Mouse (Mus musculus): ENCODE data around the gene Med27.

Gene Med27

GRCm38 (mm10) chr2:29346629-29347271 is at the start of gene Med27:
TSS of gene Med27 (plus strand) at chr2:29346819.
- peak; percentile 78 for DNase-seq (ENCODE audit: low spot score)

- no peak for DNase-seq (ENCODE audit: low spot score)
Observed at GRCm38 (mm10) chr2:29309966-29310365, 36.7 kb upstream of the Med27 start.

GRCm38 (mm10) chr2:29312058-29312457 is 34.6 kb upstream of the Med27 start:
- DNase-seq (ENCODE audit: low spot score) = no peak

DNA sequence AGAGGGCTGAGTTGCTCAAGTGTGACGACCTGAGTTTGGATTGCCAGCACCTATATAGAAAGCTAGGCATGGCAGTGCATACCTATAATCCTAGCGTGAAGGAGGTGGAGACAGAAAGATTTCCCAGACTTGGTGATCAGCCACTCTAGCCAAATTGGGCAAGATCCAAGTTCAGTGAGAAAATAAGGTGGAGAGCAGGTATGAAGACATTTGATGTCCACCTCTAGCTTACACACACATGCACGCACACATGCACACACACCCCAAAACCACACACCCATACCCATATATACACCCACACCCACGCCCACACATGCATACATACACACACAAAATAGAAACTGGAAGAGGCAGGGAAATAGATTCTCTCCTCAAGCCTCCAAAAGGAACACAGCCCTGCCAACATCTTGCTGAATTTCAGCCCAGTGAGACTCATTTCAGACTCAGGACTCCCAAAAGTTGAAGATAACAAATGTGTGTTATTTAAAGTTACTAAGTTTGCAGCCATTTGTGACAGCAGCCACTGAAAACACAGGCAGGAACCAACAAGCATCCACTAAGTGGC is 28.6 kb upstream of the Med27 start:
- DNase-seq (ENCODE audit: low spot score) = no peak

DNA sequence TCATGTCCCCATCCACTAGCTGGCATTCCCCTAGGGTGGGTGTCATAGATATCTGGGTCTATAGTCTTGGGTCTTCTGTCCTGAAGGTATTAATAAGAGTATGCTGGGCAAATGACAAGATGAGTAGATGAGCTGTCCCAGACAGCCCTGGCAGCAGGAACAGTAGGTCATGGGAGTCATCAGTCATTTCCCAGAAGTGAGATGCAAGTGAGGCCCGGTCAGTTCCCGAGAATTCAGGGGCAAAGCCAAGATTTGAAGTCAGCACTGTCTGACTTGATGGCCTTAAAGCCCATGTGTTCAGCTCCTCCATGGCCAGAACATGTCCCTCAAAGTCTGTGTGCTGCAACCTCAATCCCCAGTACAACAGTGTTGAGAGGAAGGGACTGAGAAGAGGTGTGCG is 28.0 kb upstream of the Med27 start:
- DNase-seq (ENCODE audit: low spot score) = no peak

GRCm38 (mm10) chr2:29320229-29320751 is 26.3 kb upstream of the Med27 start:
- DNase-seq (ENCODE audit: low spot score) = no peak

DNA sequence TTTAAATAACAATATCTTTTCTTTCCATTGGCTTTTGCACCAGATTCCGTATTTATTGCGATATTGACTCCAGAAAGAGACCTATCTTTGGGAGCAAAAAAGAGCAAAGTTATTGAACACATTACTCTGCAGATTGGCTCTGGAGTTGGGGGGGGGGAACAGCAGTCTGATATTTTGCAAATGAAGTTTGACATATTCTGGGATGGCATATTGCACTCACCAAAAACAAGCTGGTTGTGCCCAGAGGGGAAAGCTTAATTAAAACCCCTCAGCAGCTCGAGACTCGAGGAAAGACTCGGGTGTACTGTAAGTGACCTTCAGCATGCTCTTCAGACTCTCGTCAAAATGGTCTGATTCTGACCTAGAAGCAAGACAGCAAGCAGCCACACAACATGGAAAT is 25.8 kb upstream of the Med27 start:
- no peak for DNase-seq (ENCODE audit: low spot score)

DNA sequence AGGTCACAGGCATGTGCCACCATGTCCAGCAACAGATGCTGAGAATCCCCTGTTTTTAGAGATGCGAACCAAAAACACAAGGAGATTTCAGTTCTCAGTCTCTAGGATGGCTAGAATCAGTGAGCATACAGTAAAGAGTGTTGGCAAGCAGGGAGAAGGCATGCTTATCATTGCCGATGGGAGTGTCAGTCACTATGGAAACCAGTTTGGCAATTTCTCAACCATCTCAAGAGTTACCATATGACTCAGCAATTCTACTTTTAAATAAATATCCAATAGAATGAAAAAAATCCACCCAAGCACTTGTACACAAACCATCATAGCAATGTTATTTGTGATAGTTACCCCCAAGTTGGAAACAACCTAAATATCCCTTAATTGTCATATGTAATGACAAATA is 22.2 kb upstream of the Med27 start:
- DNase-seq (ENCODE audit: low spot score) = no peak

DNA sequence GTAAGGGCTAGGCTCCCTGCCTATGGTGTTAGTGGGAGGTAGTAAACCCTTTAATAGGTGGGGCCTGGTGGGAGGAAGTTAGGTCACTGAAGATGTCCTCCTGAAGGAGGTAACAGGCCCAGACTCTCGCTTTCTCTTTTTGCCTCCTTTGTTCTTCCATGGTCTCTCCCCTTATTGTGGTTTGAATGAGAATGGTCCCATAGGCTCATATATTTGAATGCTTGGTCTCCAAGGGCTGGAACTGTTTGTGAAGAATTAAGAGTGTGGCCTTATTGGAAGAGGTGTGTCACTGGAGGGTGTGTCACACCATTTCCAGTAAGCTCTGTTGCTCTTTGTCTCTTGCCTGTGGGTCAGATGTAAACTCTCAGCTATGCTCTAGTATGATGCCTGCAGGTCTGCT is 16.1 kb upstream of the Med27 start:
- DNase-seq (ENCODE audit: low spot score) = no peak

- DNase-seq (ENCODE audit: low spot score) = no peak
Observed at GRCm38 (mm10) chr2:29338396-29338795, 8.2 kb upstream of the Med27 start.

- DNase-seq (ENCODE audit: low spot score) = no peak
Observed at GRCm38 (mm10) chr2:29358696-29359375, 12.2 kb downstream of the Med27 start.

GRCm38 (mm10) chr2:29360956-29361355 is 14.3 kb downstream of the Med27 start:
- DNase-seq (ENCODE audit: low spot score) = no peak

DNA sequence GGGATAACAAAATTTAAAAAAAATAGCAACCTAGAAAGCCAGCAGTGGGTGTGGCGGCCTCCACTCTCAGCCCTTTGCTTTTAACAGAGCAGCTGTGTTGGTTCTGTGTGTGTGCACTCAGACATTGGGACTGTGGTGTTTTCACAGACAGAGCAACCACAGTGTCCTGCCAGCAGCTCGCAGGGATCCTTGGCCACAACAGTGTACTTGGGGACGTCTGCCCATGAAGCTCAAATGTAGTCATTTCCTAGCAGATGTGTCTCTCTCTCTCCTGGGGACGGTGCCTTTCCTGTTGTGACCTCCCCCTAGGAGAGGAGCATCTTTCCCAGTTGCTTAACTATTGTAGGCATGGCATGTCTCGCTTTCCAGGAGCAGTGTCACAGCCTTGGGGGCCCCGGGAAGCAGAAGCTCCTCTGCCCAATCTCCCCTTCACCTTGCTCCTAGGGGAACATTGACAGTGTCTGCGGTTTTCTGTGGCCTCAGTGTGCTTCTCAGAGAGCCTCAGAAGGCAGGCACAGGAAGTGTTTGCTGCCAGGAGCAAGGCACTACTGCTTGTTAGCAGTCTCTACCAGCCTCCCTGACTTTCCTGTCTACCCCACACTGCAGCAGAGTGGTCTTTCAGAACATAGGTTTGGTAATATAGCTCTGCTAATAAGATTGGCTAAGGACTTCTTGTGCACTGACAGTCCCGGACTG is 18.5 kb downstream of the Med27 start:
- no peak for DNase-seq (ENCODE audit: low spot score)

GRCm38 (mm10) chr2:29368730-29369129 is 22.1 kb downstream of the Med27 start:
- no peak for DNase-seq (ENCODE audit: low spot score)

- DNase-seq (ENCODE audit: low spot score) = no peak
Observed at GRCm38 (mm10) chr2:29372176-29372575, 25.6 kb downstream of the Med27 start.

DNA sequence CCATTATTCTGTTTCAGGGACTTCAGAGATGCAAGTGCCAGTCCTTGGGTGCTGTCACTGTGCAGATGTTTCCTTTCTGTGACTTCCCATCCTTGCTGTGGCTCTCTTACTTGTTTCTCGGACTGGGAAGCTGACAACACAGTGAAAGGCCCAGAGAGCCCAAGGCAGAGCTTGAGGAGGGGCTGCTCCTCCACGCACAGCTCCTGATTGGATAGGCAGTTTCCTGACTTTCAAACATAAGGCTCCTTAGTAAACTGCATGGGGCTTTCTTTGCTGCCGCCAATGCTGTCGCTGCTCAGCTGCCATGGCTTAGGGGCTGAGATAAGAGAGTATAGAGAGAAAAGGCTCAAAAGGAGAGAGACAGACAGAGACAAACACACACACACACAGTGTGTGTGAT is 35.1 kb downstream of the Med27 start:
- DNase-seq (ENCODE audit: low spot score) = no peak

DNA sequence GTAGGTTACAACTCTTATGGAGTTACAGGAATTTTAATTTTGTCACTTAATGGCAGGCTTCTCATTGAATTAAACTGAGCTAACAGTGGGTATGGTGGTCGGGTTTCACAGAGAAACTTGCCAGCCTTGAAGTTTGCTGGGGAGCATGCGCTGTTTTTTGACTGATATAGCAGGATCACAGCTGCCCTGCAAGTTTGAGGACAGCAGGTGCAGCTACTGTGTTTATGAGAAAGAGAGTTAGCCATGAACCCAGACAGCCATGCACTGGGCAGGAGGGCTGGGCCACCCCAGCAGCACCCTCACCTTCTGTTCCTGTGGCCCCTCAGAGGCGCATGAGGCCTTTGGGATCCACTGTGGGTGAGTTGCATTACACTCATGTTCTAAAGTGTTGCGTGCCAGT is 36.0 kb downstream of the Med27 start:
- DNase-seq (ENCODE audit: low spot score) = no peak

DNA sequence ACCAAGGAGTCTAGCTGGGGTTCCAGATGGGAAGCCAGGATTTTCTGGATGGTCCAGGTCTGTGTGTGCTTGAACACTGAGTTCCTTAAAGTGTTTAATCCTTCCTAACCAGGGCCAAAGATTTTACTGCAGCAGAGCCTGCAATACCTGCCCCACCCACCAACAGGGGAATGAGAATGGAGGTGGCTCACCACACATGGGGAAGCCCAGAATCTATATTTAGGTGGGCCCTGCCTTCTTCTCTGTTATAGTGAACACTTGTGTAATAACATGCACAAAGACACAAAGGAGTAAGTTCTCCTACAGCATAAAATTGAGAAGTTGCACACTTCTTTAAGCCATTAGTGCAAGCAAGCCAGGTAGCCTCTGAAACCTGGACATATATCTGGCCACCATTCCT is 36.5 kb downstream of the Med27 start:
- no peak for DNase-seq (ENCODE audit: low spot score)

DNA sequence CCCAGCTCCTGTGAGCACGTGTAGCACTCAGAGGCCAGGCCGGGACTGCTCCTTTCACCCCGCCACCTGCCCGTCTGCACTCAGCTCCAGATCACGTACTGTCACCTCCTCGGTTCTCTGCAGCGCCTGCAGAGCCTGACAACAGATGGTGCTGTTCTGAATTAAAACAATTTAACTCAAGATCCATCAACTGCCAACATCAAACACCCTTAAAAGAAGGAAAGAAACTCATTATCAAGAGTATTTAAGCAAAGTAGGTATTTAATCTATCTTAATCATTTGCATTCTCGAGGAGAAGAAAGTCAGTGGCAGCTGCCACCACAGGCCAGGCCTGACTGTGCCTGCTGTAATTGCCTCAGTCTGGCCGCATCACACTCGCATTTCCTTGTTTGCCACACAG is 38.8 kb downstream of the Med27 start:
- no peak for DNase-seq (ENCODE audit: low spot score)

DNA sequence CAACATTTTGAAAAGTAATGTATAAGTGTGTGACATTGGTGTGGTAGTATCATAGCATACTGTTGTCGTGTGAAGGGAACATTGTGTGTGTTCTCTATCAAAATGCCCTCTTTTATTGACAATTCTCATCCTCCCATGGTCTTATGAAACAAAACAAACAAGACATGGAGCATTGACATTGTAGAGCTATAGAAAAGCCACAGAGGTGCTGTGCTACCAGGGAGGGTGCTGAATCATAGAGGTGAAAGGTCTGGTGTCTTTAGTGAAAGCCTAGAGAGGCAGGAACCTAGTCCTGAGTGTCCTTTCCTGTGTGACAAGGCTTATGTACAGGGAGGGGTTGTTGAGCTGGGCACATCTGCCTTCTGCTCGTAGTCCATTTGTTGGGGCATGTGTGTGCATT is 40.6 kb downstream of the Med27 start:
- DNase-seq (ENCODE audit: low spot score) = no peak

GRCm38 (mm10) chr2:29388937-29389336 is 42.3 kb downstream of the Med27 start:
- DNase-seq (ENCODE audit: low spot score) = no peak

- DNase-seq (ENCODE audit: low spot score) = no peak
Observed at GRCm38 (mm10) chr2:29391086-29391485, 44.5 kb downstream of the Med27 start.

- DNase-seq (ENCODE audit: low spot score) = no peak
Observed at GRCm38 (mm10) chr2:29391996-29392395, 45.4 kb downstream of the Med27 start.

Measured in spleen, adult 12 weeks (tissue).